Mouse (Mus musculus): ENCODE data around the gene Gm28372. TPM values are rescaled to one million over a fixed set of nuclear protein-coding genes. Genes with fewer than 3 reads are reported as not detected.
"Not testable (repeated sequence)": the region's sequence is repeated elsewhere in the genome, so short reads cannot be mapped to it uniquely, and the experiment has no call there.

Gene Gm28372
- total RNA-seq (2021): not detected
- long read RNA-seq, experiment 1: 0 reads
- long read RNA-seq, experiment 2: 0 reads

DNA sequence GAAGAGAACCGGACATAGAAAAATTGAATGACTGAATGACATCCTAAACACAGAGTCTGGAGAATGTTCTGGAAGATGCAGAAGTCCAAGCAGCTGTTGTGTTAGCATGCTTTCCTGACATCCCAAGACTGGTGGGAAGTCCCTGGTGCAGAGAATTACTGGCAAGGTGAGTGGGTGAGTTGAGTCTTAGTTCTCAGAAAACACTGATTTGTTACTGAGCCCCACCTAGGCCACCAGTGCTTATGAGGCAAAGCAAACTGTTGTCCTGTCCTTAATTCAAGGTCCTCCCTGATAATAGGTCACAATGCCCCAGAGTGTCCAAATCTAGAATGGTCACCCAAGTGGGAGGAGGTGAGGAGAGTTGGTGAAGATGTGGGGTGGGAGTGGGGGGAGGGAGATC is at the start of gene Gm28372, which contains the start of gene 1700020A23Rik:
Gene Gm28372, plus strand, starts transcription at position 301 of the 400 bp plus-strand sequence.
Gene 1700020A23Rik, plus strand, starts transcription at position 321 of the 400 bp plus-strand sequence.
- no peak for DNase-seq (ENCODE audit: low spot score in 2 of 2)

- DNase-seq (ENCODE audit: low spot score in 2 of 2): no peak
These were observed 47.5 kb upstream of the Gm28372 start for GRCm38 (mm10) chr2:130357551-130357950.

DNA sequence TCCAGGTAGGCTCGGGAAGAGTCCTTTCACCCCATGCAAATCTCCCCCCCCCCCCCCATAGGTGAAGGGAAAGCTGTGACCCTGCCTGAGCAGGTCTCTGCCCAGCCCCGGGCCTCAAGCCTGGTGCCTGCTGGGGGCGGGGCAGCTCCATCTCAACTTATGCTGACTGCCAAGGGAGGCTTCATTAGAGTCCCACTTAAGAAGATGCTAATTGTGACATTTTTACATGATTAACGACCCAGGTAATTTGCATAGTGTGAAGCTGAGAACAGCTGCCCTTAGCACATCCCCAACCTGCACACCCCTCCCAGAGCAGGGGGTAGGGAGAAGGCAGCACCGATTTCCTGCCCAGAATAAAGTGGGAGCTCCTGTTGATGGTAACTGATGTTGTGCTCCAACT is 46.2 kb upstream of the Gm28372 start:
- no peak for DNase-seq (ENCODE audit: low spot score in 2 of 2)

DNA sequence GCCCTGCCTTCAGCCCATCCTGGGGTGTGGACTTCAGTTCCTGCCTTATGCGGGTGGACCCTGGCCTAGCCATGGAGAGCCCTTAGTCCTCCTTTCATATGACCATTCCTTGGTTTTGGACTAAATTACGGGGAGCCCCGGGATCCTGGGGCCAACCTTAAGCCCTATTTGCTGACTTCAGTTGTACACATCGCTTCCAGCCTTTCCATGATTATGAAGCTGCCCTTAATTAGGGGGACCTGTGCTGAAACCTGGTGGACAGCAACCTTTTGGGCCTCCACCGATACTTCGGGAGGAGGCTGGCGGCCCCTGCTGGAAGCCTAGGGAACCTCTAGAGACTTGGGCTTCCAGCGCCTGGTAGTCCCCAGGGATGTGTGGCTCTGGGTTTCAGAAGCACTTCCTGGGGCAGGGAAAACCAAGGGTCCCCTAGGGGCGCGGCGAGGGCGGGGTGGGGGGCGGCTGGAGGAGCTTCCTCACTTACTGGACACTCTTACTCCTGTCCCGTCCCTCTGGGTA is 42.5 kb upstream of the Gm28372 start:
- peak; percentile 48 to 61 for DNase-seq (ENCODE audit: low spot score in 2 of 2)

DNA sequence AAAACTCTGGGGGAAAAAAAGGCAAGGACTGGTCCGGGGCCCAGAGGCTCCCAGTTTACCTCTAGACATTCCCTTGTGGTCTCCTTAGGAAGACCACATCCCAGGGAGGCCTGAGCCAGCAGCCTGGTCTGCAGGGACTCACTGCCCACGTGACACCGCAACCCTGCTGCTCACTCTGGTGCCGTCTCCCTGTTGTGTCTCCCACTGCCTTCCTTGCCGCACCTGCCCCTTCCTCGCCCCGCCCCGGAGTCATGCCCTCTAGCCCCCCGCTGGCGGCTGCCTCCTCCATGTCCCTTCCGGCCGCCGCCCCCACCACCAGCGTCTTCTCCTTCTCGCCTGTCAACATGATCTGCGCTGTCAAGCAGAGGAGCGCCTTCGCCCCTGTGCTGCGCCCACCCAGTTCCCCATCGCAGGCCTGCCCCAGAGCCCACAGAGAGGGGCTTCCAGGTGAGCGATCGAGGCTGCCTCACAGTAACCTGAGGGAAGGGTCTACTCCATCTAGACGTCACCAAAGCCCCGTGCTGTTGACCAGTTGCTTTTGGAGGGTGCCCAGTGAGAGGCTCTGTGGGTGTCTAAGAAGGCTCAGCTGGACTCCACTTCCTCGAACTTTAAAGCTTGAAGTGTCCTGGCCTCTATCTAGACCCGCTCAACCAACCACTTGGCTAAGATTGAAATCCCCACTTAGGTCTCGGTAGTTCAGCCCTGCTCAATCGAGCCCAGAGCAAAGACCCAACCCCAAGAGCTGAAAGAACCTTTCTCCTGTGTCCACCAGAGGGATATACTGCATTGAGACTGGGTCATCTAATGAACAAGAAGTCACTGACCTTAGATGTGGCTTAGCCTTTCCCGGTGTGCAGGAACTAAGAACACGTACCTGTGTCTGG is 39.6 kb upstream of the Gm28372 start:
- DNase-seq (ENCODE audit: low spot score in 2 of 2): no peak

- no peak for DNase-seq (ENCODE audit: low spot score in 2 of 2)
These were observed 37.7 kb upstream of the Gm28372 start for GRCm38 (mm10) chr2:130367386-130367785.

DNA sequence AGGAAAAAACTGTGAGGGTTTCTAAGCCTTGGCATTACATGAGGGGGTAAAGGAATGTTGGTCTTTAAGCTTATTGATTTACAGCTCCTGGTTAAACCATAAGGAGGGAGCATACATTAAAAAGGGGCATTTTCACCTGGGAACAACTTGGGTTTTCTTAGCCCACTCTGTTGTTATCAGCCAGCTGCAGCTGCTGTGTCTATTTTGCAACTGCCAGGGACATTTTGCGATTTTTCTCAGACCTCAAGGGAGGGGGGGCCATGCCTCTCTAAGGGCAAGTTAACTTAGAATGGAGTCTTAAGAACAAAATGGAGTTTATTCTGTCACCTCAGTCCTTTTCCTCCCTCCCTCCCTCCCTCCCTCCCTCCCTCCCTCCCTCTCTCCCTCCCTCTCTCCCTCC is 32.0 kb upstream of the Gm28372 start:
- DNase-seq (ENCODE audit: low spot score in 2 of 2): not testable (repeated sequence)

- DNase-seq (ENCODE audit: low spot score in 2 of 2): no peak
These were observed 30.1 kb upstream of the Gm28372 start for GRCm38 (mm10) chr2:130374951-130375350.

- DNase-seq (ENCODE audit: low spot score in 2 of 2): no peak
These were observed 21.8 kb upstream of the Gm28372 start for GRCm38 (mm10) chr2:130383205-130383604.

- no peak for DNase-seq (ENCODE audit: low spot score in 2 of 2)
These were observed 21.1 kb upstream of the Gm28372 start for GRCm38 (mm10) chr2:130383895-130384294.

- no peak for DNase-seq (ENCODE audit: low spot score in 2 of 2)
These were observed 18.8 kb upstream of the Gm28372 start for GRCm38 (mm10) chr2:130386212-130386611.

DNA sequence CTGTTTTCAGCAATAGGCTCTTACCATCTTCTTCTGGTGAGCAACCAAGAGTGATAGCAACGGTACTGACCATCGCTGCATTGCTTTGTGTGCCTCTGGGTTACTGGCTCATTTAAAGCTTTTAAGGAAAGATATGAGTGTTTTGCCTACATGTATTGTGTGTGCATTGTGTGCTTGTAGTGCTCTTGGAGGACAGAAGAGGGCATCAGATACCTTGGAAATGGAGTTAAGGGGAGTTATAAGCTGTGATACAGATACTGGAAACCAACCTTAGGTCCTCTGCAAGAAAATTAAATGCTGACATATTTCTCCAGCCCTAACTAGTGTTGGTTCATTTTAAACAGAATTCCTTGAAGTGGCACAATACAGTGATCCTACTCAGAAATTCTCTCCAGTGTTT is 16.2 kb upstream of the Gm28372 start:
- no peak for DNase-seq (ENCODE audit: low spot score in 2 of 2)

GRCm38 (mm10) chr2:130390993-130391625 is 13.9 kb upstream of the Gm28372 start:
- no peak for DNase-seq (ENCODE audit: low spot score in 2 of 2)

GRCm38 (mm10) chr2:130392836-130393235 is 12.2 kb upstream of the Gm28372 start:
- DNase-seq (ENCODE audit: low spot score in 2 of 2): no peak

GRCm38 (mm10) chr2:130395696-130396095 is 9.3 kb upstream of the Gm28372 start:
- DNase-seq (ENCODE audit: low spot score in 2 of 2): no peak

DNA sequence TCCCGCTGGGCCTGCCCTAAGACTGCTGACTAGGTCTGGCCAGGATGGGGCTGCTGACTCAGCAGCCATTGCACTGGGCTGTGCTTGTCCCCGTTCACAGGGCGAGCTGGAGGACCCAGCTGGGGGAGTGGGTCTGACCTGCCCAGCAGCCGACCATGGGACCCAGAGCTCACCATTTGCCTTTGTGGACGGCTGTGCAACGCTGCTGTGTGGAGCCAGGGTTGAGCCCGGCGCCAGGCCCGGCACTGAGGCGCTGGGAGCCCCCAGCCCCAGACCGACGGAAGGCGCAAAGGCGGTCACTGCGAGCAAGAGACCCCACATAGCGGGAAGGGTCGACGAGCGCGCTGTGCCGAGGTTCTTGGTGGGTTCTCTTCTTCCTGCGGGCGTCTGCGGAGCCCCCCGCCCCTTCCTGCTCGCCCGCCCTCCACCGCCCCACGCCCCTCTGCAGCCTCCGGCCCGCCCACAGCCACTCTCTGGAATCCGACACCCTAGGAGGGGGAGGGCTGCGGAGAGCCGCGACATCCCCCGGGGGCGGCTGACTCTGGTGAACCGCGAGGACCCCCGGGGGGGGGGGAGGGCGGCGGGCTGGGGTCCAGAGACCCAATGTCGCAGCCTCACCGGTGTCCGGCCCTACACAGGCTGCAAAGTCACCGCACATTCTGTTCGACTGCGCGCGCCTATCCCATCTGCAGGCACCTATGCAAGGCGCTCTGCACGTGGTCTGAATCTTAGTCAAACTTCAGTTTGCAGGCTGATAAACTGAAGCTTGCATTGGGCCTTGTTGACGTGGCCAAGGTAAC is 7.7 kb upstream of the Gm28372 start, which contains the start of gene Cpxm1:
Gene Cpxm1, minus strand, starts transcription at position 389 of the 800 bp plus-strand sequence.
- DNase-seq (ENCODE audit: low spot score in 2 of 2): no peak

GRCm38 (mm10) chr2:130398091-130398490 is 6.9 kb upstream of the Gm28372 start:
- DNase-seq (ENCODE audit: low spot score in 2 of 2): peak in 1 of 2 experiments; percentile 39

DNA sequence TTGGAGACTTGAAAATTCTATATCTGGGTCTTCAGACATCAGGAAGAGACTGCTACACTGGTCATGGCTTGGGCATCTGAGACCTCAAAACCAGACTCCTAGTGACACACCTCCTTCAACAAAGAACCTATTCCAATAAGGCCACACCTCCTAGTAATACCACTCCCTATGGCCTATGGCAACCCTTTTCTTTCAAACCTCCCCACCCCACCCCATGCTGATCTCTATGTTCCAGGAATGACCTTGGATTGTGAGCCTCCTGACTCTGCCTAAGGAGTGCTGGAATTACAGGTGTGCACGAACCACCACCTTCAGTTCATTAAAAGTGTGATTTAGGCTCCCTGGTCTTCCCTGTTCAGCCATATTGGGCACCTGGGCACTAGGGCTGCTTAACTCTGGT is 5.0 kb upstream of the Gm28372 start:
- DNase-seq (ENCODE audit: low spot score in 2 of 2): no peak

GRCm38 (mm10) chr2:130401891-130402290 is 3.1 kb upstream of the Gm28372 start:
- DNase-seq (ENCODE audit: low spot score in 2 of 2): no peak

DNA sequence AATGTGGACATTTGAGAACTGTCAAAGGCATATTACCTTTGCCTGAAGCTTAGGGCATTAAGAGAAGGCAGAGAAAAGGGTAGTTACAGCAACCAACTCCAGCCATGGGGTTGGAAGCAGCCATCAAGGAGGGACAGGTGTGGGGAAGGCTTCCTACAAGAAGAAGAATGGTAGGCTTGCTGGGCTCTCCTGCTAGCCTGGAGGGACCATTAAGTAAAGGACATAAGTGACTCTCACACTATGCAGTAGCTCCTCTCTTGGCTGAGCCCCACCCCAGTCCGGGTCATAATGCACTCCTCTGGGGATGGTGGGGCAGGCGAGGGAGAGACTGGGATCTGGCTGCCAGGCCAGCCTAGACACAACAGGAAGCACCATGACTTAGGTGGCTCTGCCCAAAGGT is 1.1 kb downstream of the Gm28372 start, which contains the start of gene Tmem239:
Gene Tmem239, plus strand, starts transcription at position 301 of the 400 bp plus-strand sequence.
- DNase-seq (ENCODE audit: low spot score in 2 of 2): no peak

DNA sequence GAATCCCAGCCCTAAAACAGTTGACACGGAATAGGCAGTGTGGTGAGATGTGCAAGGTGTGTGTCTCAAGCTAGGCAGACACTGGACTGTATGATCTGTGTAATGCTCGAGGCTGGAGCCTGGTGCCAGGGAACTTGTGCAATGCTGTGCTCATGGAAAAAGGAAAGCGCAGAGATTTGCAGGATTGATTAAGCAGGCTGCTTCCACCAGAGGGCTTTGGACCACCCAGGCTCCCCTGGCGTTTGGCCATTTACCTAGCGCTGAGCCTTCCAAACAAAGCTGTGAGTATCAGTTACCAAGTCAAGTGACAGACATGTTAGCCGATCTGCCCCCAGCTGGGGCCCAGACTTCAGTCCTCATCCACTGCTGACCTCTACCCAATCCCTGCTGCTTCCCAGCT is 3.2 kb downstream of the Gm28372 start:
- DNase-seq (ENCODE audit: low spot score in 2 of 2): no peak
